Mouse (Mus musculus) layer of hippocampus, adult 8-10 months (tissue): ENCODE results near the gene Spata7. TPM values are rescaled to one million over a fixed set of nuclear protein-coding genes. Genes with fewer than 3 reads are reported as not detected.
"Not testable (repeated sequence)": the region's sequence is repeated elsewhere in the genome, so short reads cannot be mapped to it uniquely, and the experiment has no call there.

Experiments
- DNase-seq, 2 experiments: peaks; one replicate each; pipeline ENCODE4 v3.0.0; 2022; ENCODE audit warnings: low spot score in 2 of 2
- total RNA-seq, 4 experiments: library from RNA; stranded (reverse); gene quantifications; 2 replicates each; pipeline ENCODE4 v1.2.4; 2022

The Spata7 gene
- total RNA-seq, result 10 to 100 TPM; 29.9 to 40.8 (median 36.2) TPM

GRCm38 (mm10) chr12:98627392-98628259 lies at the start of gene Spata7:
TSS of gene Spata7 (plus strand) at chr12:98628157.
- peak; percentile 79 to 87 for DNase-seq

- DNase-seq, result no peak
Observed at GRCm38 (mm10) chr12:98585302-98585701, 42.7 kb upstream of the Spata7 start.

- DNase-seq, result no peak
Observed at GRCm38 (mm10) chr12:98588573-98588972, 39.4 kb upstream of the Spata7 start.

- no peak for DNase-seq
Observed at GRCm38 (mm10) chr12:98591016-98591415, 36.9 kb upstream of the Spata7 start.

- no peak for DNase-seq
Observed at GRCm38 (mm10) chr12:98600861-98601260, 27.1 kb upstream of the Spata7 start.

GRCm38 (mm10) chr12:98602114-98602513 lies 25.8 kb upstream of the Spata7 start:
- DNase-seq, result no peak

GRCm38 (mm10) chr12:98605264-98605663 lies 22.7 kb upstream of the Spata7 start:
- no peak for DNase-seq

GRCm38 (mm10) chr12:98606595-98607290 lies 21.2 kb upstream of the Spata7 start:
- no peak for DNase-seq

GRCm38 (mm10) chr12:98610341-98610740 lies 17.6 kb upstream of the Spata7 start:
- no peak for DNase-seq

- no peak for DNase-seq
Observed at GRCm38 (mm10) chr12:98614910-98615508, 12.9 kb upstream of the Spata7 start.

- no peak for DNase-seq
Observed at GRCm38 (mm10) chr12:98615746-98616145, 12.2 kb upstream of the Spata7 start.

- no peak for DNase-seq
Observed at GRCm38 (mm10) chr12:98619496-98619895, 8.5 kb upstream of the Spata7 start.

GRCm38 (mm10) chr12:98620922-98621321 lies 7.0 kb upstream of the Spata7 start:
- not testable (repeated sequence) for DNase-seq

GRCm38 (mm10) chr12:98623266-98623665 lies 4.7 kb upstream of the Spata7 start:
- DNase-seq, result not testable (repeated sequence)

- no peak for DNase-seq
Observed at GRCm38 (mm10) chr12:98628260-98628970, 458 bp downstream of the Spata7 start.

GRCm38 (mm10) chr12:98644852-98645251 lies 16.9 kb downstream of the Spata7 start:
- DNase-seq, result no peak

GRCm38 (mm10) chr12:98656873-98657272 lies 28.9 kb downstream of the Spata7 start:
- DNase-seq, result no peak

- no peak for DNase-seq
Observed at GRCm38 (mm10) chr12:98662617-98663016, 34.7 kb downstream of the Spata7 start.

GRCm38 (mm10) chr12:98668132-98668814 lies 40.3 kb downstream of the Spata7 start:
- peak; percentile 78 to 85 for DNase-seq

- no peak for DNase-seq
Observed at GRCm38 (mm10) chr12:98669086-98669485, 41.1 kb downstream of the Spata7 start.

- DNase-seq, result no peak
Observed at GRCm38 (mm10) chr12:98669864-98670263, 41.9 kb downstream of the Spata7 start.
